Mouse (Mus musculus): ENCODE results near the gene Flrt2.

DNA sequence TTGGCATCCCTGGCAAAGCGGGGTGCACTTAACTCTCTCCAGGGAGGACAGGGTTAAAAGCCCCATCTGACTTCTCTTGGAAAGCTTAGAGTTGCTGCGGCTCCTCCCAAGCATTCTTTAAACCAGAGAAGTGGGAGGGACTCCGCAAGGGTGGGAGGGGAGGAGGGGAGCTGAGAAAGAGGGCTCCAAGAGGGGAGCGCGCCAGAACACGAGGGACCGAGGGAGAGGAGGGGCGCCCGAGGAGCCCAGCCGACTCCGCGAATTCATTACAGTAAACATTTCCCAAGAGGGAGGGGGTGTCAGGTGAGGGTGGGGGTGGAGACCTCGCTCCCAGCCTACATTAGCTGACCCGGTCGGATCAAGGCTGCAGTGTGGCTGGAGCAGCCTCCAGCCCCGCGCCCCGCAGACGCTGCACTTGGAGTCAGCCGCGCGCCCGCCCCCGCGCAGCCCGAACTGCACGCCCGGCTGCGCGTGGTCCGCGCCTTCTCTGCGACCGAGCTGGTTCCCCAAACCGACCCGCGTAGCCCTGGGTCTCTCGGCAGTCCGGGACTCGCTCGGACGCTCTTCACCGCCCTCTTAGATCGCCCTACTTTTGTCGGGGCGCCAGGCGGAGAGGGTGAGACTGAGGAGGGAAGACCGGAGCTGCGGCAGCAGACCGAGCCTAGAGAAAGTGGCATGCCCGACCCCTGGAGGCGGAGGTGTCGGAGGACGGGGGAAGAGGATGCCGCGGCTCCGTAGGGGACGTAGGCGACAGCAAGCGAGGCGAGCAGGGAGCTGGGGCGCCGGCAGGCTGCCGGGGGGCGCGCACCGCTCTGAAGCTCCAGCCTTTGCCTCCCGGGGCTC lies 3.2 kb downstream of the Flrt2 start:
- no peak for TF ChIP-seq CTCF (IDR thresholded peaks at IDR 0.05; ENCODE audit: low read depth, low read length)
- no peak for TF ChIP-seq POLR2A (IDR thresholded peaks at IDR 0.05; ENCODE audit: extremely low read depth, insufficient read depth, low read length)
